Mouse (Mus musculus): ENCODE results near the gene Hrc. TPM values are rescaled to one million over a fixed set of nuclear protein-coding genes. Genes with fewer than 3 reads are reported as not detected.

Gene Hrc
- total and polyA plus RNA-seq, 3 experiments = 0.22 TPM; not detected in 2

GRCm38 (mm10) chr7:45367020-45367880, 32.2 kb downstream of the Hrc start (continued):
- TF ChIP-seq KAT2A (conservative IDR thresholded peaks at IDR 0.05; ENCODE audit: low read depth, low read length) (0 out of 2 replicates have a peak, but pooled peaks have one; percentile 11), CHD2 (IDR thresholded peaks at IDR 0.05; ENCODE audit: low read length) (peak; percentile 30; the same call in 1 of the 2 replicates), ZMIZ1 (IDR thresholded peaks at IDR 0.05; ENCODE audit: low read depth, low read length) (no peak), TCF12 (IDR thresholded peaks at IDR 0.05; ENCODE audit: low read depth, low read length) (0 out of 2 replicates have a peak, but pooled peaks have one; percentile 30), TAL1 (IDR thresholded peaks at IDR 0.05; ENCODE audit: low read length) (no peak), EP300 (IDR thresholded peaks at IDR 0.05; ENCODE audit: low read depth in 1 of 2, low read length in 2 of 2) (no peak), ZNF384 (IDR thresholded peaks at IDR 0.05; ENCODE audit: low read depth, low read length) (peak; percentile 45), NRF1 (IDR thresholded peaks at IDR 0.05; ENCODE audit: insufficient read depth, low read depth, low read length, poor library complexity, severe bottlenecking) (peak; percentile 36; the same call in 1 of the 2 replicates), POLR2AphosphoS5 (IDR thresholded peaks at IDR 0.05; ENCODE audit: borderline replicate concordance, low read depth, low read length) (no peak), NELFE (IDR thresholded peaks at IDR 0.05; ENCODE audit: low read depth, low read length) (peak; percentile 63), ZKSCAN1 (IDR thresholded peaks at IDR 0.05; ENCODE audit: low read depth, low read length) (no peak)

GRCm38 (mm10) chr7:45368178-45368577, 33.1 kb downstream of the Hrc start:
- no peak overlapping the region for H3K27ac ChIP-seq (ENCODE audit: control insufficient read depth, low read depth, low read length)
- no peak for TF ChIP-seq SIN3A (IDR thresholded peaks at IDR 0.05; ENCODE audit: low read length)
- TF ChIP-seq JUND (IDR thresholded peaks at IDR 0.05; ENCODE audit: low read depth, low read length) = no peak
- no peak for TF ChIP-seq USF2 (IDR thresholded peaks at IDR 0.05; ENCODE audit: borderline replicate concordance in 1 of 2, insufficient read depth in 1 of 2, low read depth in 1 of 2, low read length in 2 of 2)
- no peak for TF ChIP-seq GATA1 (IDR thresholded peaks at IDR 0.05; ENCODE audit: low read depth, low read length)
- TF ChIP-seq USF1 (IDR thresholded peaks at IDR 0.05; ENCODE audit: low read depth, low read length) = no peak
- H3K36me3 ChIP-seq (ENCODE audit: control insufficient read depth in 1 of 2, insufficient read depth in 2 of 2, low read length in 2 of 2) = peaks cover 0 to 2% of the 10 kb centered on the region in 2 experiments; a peak in 2 of 4 replicates
- peaks cover 0 to 22% of the 10 kb centered on the region in 2 experiments; a peak in 2 of 4 replicates for H3K4me1 ChIP-seq (ENCODE audit: control insufficient read depth in 1 of 2, insufficient read depth in 2 of 2, low read length in 2 of 2)
- DNase-seq (ENCODE audit: low read depth, low spot score) = no peak
- H3K4me3 ChIP-seq (ENCODE audit: control insufficient read depth in 1 of 2, insufficient read depth in 1 of 2, low read depth in 2 of 2, low read length in 2 of 2) = no peak overlapping the region; a peak in 2 of 4 replicates
- H3K9me3 ChIP-seq (replicated peaks; ENCODE audit: insufficient read depth, low read length) = no peaks in the 10 kb centered on the region
- no peaks in the 10 kb centered on the region; the same call in 1 of the 2 replicates for H3K79me2 ChIP-seq (ENCODE audit: control insufficient read depth, insufficient read depth, low read length, poor library complexity)
- peak overlapping the region; percentile 82 for H3K9ac ChIP-seq (ENCODE audit: control insufficient read depth, low read depth, low read length, poor library complexity, severe bottlenecking)
- no peaks in the 10 kb centered on the region for H3K27me3 ChIP-seq (ENCODE audit: control insufficient read depth in 1 of 2, insufficient read depth in 2 of 2, low read length in 2 of 2)
